Mouse (Mus musculus) midbrain, embryonic 14.5 days (tissue): ENCODE results near the gene Ascl1. TPM values are rescaled to one million over a fixed set of nuclear protein-coding genes. Genes with fewer than 3 reads are reported as not detected.

Experiments
- ATAC-seq: fragments of 200-750 bp; cut with Nextera tagmentation; 2 replicates; pipeline ENCODE4 v1.8.0; 2017; ENCODE audit warnings: moderate number of reproducible peaks, moderate library complexity; ENCODE audit not compliant: low FRiP score, low TSS enrichment
- DNase-seq: peaks from one replicate; pipeline ENCODE4 v3.0.0-alpha.2; 2015
- H3K27ac ChIP-seq: fragments of 300-500 bp; sonication (generic); replicated peaks from 2 replicates; pipeline ENCODE4 v1.5.1; 2014; ENCODE audit warnings: mild to moderate bottlenecking, low read depth, low read length, moderate library complexity
- H3K27me3 ChIP-seq: fragments of 300-500 bp; sonication (generic); 2 replicates; pipeline ENCODE4 v1.6.1; 2014; ENCODE audit warnings: low read length, control low read depth, mixed read lengths; ENCODE audit not compliant: control insufficient read depth, insufficient read depth
- H3K36me3 ChIP-seq: fragments of 300-500 bp; sonication (generic); 2 replicates; pipeline ENCODE4 v1.6.1; 2014; ENCODE audit warnings: low read length, control low read depth; ENCODE audit not compliant: control insufficient read depth, insufficient read depth
- H3K4me1 ChIP-seq: fragments of 300-500 bp; sonication (generic); 2 replicates; pipeline ENCODE4 v1.6.1; 2014; ENCODE audit warnings: mild to moderate bottlenecking, antibody characterized with exemption, low read length, control low read depth; ENCODE audit not compliant: control insufficient read depth, insufficient read depth
- H3K4me2 ChIP-seq: fragments of 300-500 bp; sonication (generic); 2 replicates; pipeline ENCODE4 v1.6.1; 2014; ENCODE audit warnings: mild to moderate bottlenecking, low read length, moderate library complexity
- H3K4me3 ChIP-seq: fragments of 300-500 bp; sonication (generic); replicated peaks from 2 replicates; pipeline ENCODE4 v1.5.1; 2014; ENCODE audit warnings: low read depth, low read length
- H3K9ac ChIP-seq: fragments of 300-500 bp; sonication (generic); replicated peaks from 2 replicates; pipeline ENCODE4 v1.6.1; 2014; ENCODE audit warnings: mild to moderate bottlenecking, low read length, moderate library complexity
- H3K9me3 ChIP-seq: fragments of 300-500 bp; sonication (generic); 2 replicates; pipeline ENCODE4 v1.6.1; 2016; ENCODE audit warnings: low read length, control low read depth, mixed read lengths; ENCODE audit not compliant: control insufficient read depth
- WGBS: fragments of 180-500 bp; shearing (Covaris S2); extraction: QIAGEN DNeasy Blood & Tissue Kit; methylation state at CpG from one replicate; pipeline ENCODE4 v1.1.7; 2014; 5-methylcytosine and 5-hydroxymethylcytosine counted together
- polyA plus RNA-seq: library from polyadenylated mRNA; unstranded; fragments of >200 nt; fragmentation: Nextera tagmentation; extraction: Ambion mirVana; gene quantifications from 2 replicates; pipeline ENCODE4 v1.2.1, GENCODE M21; 2014

Ascl1 gene
- polyA plus RNA-seq, 1 experiment from 2014 or later: 30.5 TPM

- H3K4me3 ChIP-seq: no peak overlapping the region
- WGBS: 10% methylated on average over 10 of the region's 10 CpGs
- no peaks in the 10 kb centered on the region for H3K9me3 ChIP-seq
- no peak for ATAC-seq
- H3K27ac ChIP-seq: peak overlapping the region; percentile 17; the same call in 1 of the 2 replicates
- H3K4me2 ChIP-seq: no peak overlapping the region
- no peaks in the 10 kb centered on the region for H3K36me3 ChIP-seq
- DNase-seq: peak; percentile 46
- H3K27me3 ChIP-seq: no peaks in the 10 kb centered on the region
- peaks cover 7% of the 10 kb centered on the region for H3K4me1 ChIP-seq
- no peak overlapping the region for H3K9ac ChIP-seq
Measured at GRCm38 (mm10) chr10:87473475-87474131, 19.9 kb downstream of the Ascl1 start.

GRCm38 (mm10) chr10:87450777-87451176, 42.7 kb downstream of the Ascl1 start:
- Histone ChIP-seq H3K9me3 (no peaks in the 10 kb centered on the region), H3K4me3 (no peak overlapping the region), H3K27me3 (no peaks in the 10 kb centered on the region), H3K4me2 (no peak overlapping the region), H3K27ac (no peak overlapping the region), H3K4me1 (peaks cover 17% of the 10 kb centered on the region), H3K9ac (no peak overlapping the region), H3K36me3 (no peaks in the 10 kb centered on the region)
- 94% methylated on average over 3 of the region's 3 CpGs for WGBS
- DNase-seq (no peak), ATAC-seq (no peak)

- ATAC-seq (no peak), DNase-seq (no peak)
- no peak overlapping the region for H3K27ac ChIP-seq
- H3K9ac ChIP-seq: no peak overlapping the region
- WGBS: 50% methylated on average over 6 of the region's 6 CpGs
- no peak overlapping the region for H3K4me2 ChIP-seq
- H3K9me3 ChIP-seq: no peaks in the 10 kb centered on the region
- peaks cover 17% of the 10 kb centered on the region for H3K4me1 ChIP-seq
- H3K4me3 ChIP-seq: no peak overlapping the region
- no peaks in the 10 kb centered on the region for H3K36me3 ChIP-seq
- H3K27me3 ChIP-seq: no peaks in the 10 kb centered on the region
Measured at GRCm38 (mm10) chr10:87449368-87449767, 44.1 kb downstream of the Ascl1 start.

- WGBS: 8% methylated on average over 5 of the region's 5 CpGs
- H3K9me3 ChIP-seq: no peaks in the 10 kb centered on the region
- ATAC-seq (no peak), DNase-seq (peak; percentile 17)
- no peaks in the 10 kb centered on the region for H3K36me3 ChIP-seq
- H3K27me3 ChIP-seq: no peaks in the 10 kb centered on the region
- H3K4me1 ChIP-seq: peaks cover 17% of the 10 kb centered on the region
- no peak overlapping the region for H3K9ac ChIP-seq
- H3K4me3 ChIP-seq: no peak overlapping the region
- H3K27ac ChIP-seq: peak overlapping the region; percentile 66
- peak overlapping the region; percentile 38 for H3K4me2 ChIP-seq
Measured at GRCm38 (mm10) chr10:87448257-87448656, 45.2 kb downstream of the Ascl1 start.

- no peaks in the 10 kb centered on the region for H3K27me3 ChIP-seq
- peaks cover 17% of the 10 kb centered on the region for H3K4me1 ChIP-seq
- no peaks in the 10 kb centered on the region for H3K36me3 ChIP-seq
- no peak overlapping the region for H3K4me3 ChIP-seq
- H3K9ac ChIP-seq: no peak overlapping the region
- H3K9me3 ChIP-seq: no peaks in the 10 kb centered on the region; the same call in 1 of the 2 replicates
- WGBS: under 1% methylated on average over 9 of the region's 9 CpGs
- H3K27ac ChIP-seq: peak overlapping the region; percentile 45; the same call in 1 of the 2 replicates
- ATAC-seq (peak; percentile 95), DNase-seq (peak; percentile 86)
- H3K4me2 ChIP-seq: peak overlapping the region; percentile 38
Measured at GRCm38 (mm10) chr10:87447754-87448095, 45.7 kb downstream of the Ascl1 start.

- Histone ChIP-seq H3K9ac (no peak overlapping the region), H3K4me2 (peak overlapping the region; percentile 38), H3K27ac (peak overlapping the region; percentile 45), H3K9me3 (no peaks in the 10 kb centered on the region; the same call in 1 of the 2 replicates), H3K27me3 (no peaks in the 10 kb centered on the region), H3K4me3 (no peak overlapping the region), H3K4me1 (peaks cover 17% of the 10 kb centered on the region), H3K36me3 (no peaks in the 10 kb centered on the region)
- DNase-seq (peak; percentile 22), ATAC-seq (peak; percentile 41)
- 8% methylated on average over 13 of the region's 13 CpGs for WGBS
Measured at GRCm38 (mm10) chr10:87446829-87447753, 46.4 kb downstream of the Ascl1 start.

- WGBS: 62% methylated on average over 2 of the region's 2 CpGs
- no peak overlapping the region for H3K9ac ChIP-seq
- H3K36me3 ChIP-seq: no peaks in the 10 kb centered on the region
- H3K27ac ChIP-seq: no peak overlapping the region
- DNase-seq (no peak), ATAC-seq (no peak)
- no peak overlapping the region for H3K4me2 ChIP-seq
- H3K4me3 ChIP-seq: no peak overlapping the region
- H3K9me3 ChIP-seq: no peaks in the 10 kb centered on the region; the same call in 1 of the 2 replicates
- H3K4me1 ChIP-seq: peaks cover 17% of the 10 kb centered on the region
- H3K27me3 ChIP-seq: no peaks in the 10 kb centered on the region
Measured at GRCm38 (mm10) chr10:87446139-87446828, 47.2 kb downstream of the Ascl1 start.
